Mouse (Mus musculus): ENCODE results near the gene Cnpy3. TPM values are rescaled to one million over a fixed set of nuclear protein-coding genes. Genes with fewer than 3 reads are reported as not detected.
A peak's percentile ranks its signal among the peaks of the same experiment; 100 is the strongest.
"Not testable (repeated sequence)": the region's sequence is repeated elsewhere in the genome, so short reads cannot be mapped to it uniquely, and the experiment has no call there.

Gene Cnpy3
- 10 to 100 TPM; 64.0 to 68.6 TPM for total RNA-seq (2021)

GRCm38 (mm10) chr17:46751794-46752556 lies at the start of gene Cnpy3:
TSS of gene Cnpy3 (minus strand) at chr17:46752214.
- DNase-seq, result peak; percentile 95 to 97

GRCm38 (mm10) chr17:46801761-46802160 lies 49.7 kb upstream of the Cnpy3 start:
- DNase-seq, result no peak

- no peak for DNase-seq
Measured at GRCm38 (mm10) chr17:46799680-46800079, 47.7 kb upstream of the Cnpy3 start.

GRCm38 (mm10) chr17:46797386-46797785 lies 45.4 kb upstream of the Cnpy3 start:
- no peak for DNase-seq

GRCm38 (mm10) chr17:46796743-46797142 lies 44.7 kb upstream of the Cnpy3 start:
- no peak for DNase-seq

- no peak for DNase-seq
Measured at GRCm38 (mm10) chr17:46792963-46793362, 40.9 kb upstream of the Cnpy3 start.

GRCm38 (mm10) chr17:46787974-46788373 lies 36.0 kb upstream of the Cnpy3 start:
- DNase-seq, result not testable (repeated sequence)

- no peak for DNase-seq
Measured at GRCm38 (mm10) chr17:46786952-46787351, 34.9 kb upstream of the Cnpy3 start.

- no peak for DNase-seq
Measured at GRCm38 (mm10) chr17:46783222-46783565, 31.2 kb upstream of the Cnpy3 start.

- peak; percentile 90 to 91 for DNase-seq
Measured at GRCm38 (mm10) chr17:46782341-46783221, 30.6 kb upstream of the Cnpy3 start, which contains the start of gene Rpl7l1. TSS of gene Rpl7l1 (minus strand) at chr17:46782672.

GRCm38 (mm10) chr17:46781876-46782275 lies 29.9 kb upstream of the Cnpy3 start:
- DNase-seq, result no peak

- no peak for DNase-seq
Measured at GRCm38 (mm10) chr17:46776087-46776486, 24.1 kb upstream of the Cnpy3 start.

- no peak for DNase-seq
Measured at GRCm38 (mm10) chr17:46775070-46775469, 23.1 kb upstream of the Cnpy3 start.

- DNase-seq, result no peak
Measured at GRCm38 (mm10) chr17:46774131-46774472, 22.1 kb upstream of the Cnpy3 start.

- no peak for DNase-seq
Measured at GRCm38 (mm10) chr17:46773278-46774130, 21.5 kb upstream of the Cnpy3 start.

- DNase-seq, result peak; percentile 84 to 85
Measured at GRCm38 (mm10) chr17:46772404-46773277, 20.6 kb upstream of the Cnpy3 start, which contains the start of gene 2310039H08Rik. TSS of gene 2310039H08Rik (plus strand) at chr17:46772635.

GRCm38 (mm10) chr17:46772038-46772403 lies 20.0 kb upstream of the Cnpy3 start:
- no peak for DNase-seq

GRCm38 (mm10) chr17:46771616-46772015 lies 19.6 kb upstream of the Cnpy3 start:
- no peak for DNase-seq

GRCm38 (mm10) chr17:46771025-46771424 lies 19.0 kb upstream of the Cnpy3 start:
- no peak for DNase-seq

- no peak for DNase-seq
Measured at GRCm38 (mm10) chr17:46770546-46770945, 18.5 kb upstream of the Cnpy3 start.

- no peak for DNase-seq
Measured at GRCm38 (mm10) chr17:46767868-46768267, 15.9 kb upstream of the Cnpy3 start.

- peak in 1 of 2 experiments; percentile 44 for DNase-seq
Measured at GRCm38 (mm10) chr17:46764916-46765315, 12.9 kb upstream of the Cnpy3 start.

Data from layer of hippocampus, postnatal 36 days (tissue).